Comparison of ENCODE assay signal across 8 mouse cellular contexts in the genomic region with DNA sequence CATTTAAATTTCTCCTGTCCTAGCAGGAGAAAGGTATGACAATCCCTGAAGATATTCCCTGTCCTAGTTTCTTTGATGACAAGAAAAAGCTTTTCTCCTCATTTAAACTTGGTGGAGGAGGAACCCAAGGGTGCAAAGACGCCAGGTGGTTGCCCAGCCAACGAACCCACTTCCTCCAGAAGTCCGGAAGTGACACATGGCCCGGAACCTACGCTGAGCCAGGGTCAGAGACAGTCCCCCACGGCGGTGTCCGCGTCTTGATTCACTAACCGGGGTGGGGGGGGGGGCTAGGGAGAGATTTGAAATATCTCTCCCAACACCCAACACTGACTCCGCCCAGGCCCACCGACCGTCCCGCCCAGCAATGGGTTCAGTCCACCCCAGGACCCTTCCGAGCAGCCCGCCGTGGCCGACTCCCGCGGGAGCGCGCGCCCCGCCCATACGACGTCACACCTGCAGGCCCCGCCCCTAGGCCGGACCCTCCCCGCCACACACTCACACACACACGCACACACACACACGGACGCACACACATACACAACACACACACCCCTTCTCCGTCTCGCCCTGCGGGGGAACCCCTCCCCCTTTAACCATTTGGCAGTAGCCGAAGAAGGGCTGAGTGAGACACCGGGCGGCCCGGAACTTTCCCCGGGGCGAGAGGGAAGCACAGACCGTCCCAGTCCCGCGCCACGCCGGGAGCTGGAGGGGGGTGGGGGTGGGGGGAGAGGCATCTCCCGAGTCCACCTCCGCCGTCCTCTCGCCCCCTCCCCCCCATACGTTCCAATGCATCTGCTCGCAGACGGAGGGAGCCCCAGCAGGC. TPM values are rescaled to one million over a fixed set of nuclear protein-coding genes. Genes with fewer than 3 reads are reported as not detected.
DNase-seq lines count a peak whose midpoint lies in the region; ATAC-seq and TF ChIP-seq lines count a peak whose summit lies in the region.

No protein-coding gene starts in this region.

- under 1% methylated on average over 47 of the region's 53 CpGs for WGBS in hindbrain, postnatal 0 days
- 2% methylated on average over 34 of the region's 53 CpGs for WGBS in macrophage (ENCODE audit: missing documents)

- peak overlapping the region; percentile 80 for H3K9ac ChIP-seq in hindbrain, postnatal 0 days (replicated peaks; ENCODE audit: low read length)

- intact Hi-C loops in gastrocnemius, adult 2 months (cut with DNase I): loop anchor here (2.0 to 5.0 kb wide), 2 partner anchors 69 to 141 kb away; partner anchors contain the start of genes Rwdd4a and Trappc11
- intact Hi-C loops in left cerebral cortex, adult 2 months (cut with DNase I): loop anchor here (5.0 kb wide), 1 partner anchor 121 kb away; no protein-coding TSS in a partner anchor

- H3K27ac ChIP-seq in gastrocnemius, adult 2 months: peak overlapping the region; percentile 99
- peak overlapping the region; percentile 82 for H3K27ac ChIP-seq in hindbrain, postnatal 0 days
- H3K27ac ChIP-seq in left cerebral cortex, adult 2 months: peak overlapping the region; percentile 99
- peak overlapping the region; percentile 42; the same call in 1 of the 2 replicates for H3K27ac ChIP-seq in macrophage

- H3K36me3 ChIP-seq in hindbrain, postnatal 0 days (ENCODE audit: insufficient read depth, low read length): peaks cover 2% of the 10 kb centered on the region; the same call in 1 of the 2 replicates
- peaks cover 2% of the 10 kb centered on the region; the same call in 1 of the 2 replicates for H3K36me3 ChIP-seq in macrophage (ENCODE audit: inconsistent target)

- peak; percentile 94 for DNase-seq in gastrocnemius, adult 2 months
- DNase-seq in hindbrain, postnatal 0 days (ENCODE audit: low spot score): peak; percentile 90
- peak; percentile 86 to 89 for DNase-seq in left cerebral cortex, adult 2 months (ENCODE audit: extremely low spot score in 1 of 2, low spot score in 2 of 2)
- DNase-seq in retina, postnatal 7 days (ENCODE audit: low read depth, low spot score): peak; percentile 75
- DNase-seq in urinary bladder, adult 2 months (ENCODE audit: low spot score): peak; percentile 88

- H3K79me2 ChIP-seq in macrophage (ENCODE audit: inconsistent target): peaks cover 74% of the 10 kb centered on the region

- H3K27me3 ChIP-seq in hindbrain, postnatal 0 days (ENCODE audit: insufficient read depth, low read length): no peaks in the 10 kb centered on the region

- no peak for TF ChIP-seq CTCF in gastrocnemius, adult 2 months (IDR thresholded peaks at IDR 0.05)
- no peak for TF ChIP-seq CTCF in hindbrain, postnatal 0 days (IDR thresholded peaks at IDR 0.05; ENCODE audit: low read depth)
- no peak for TF ChIP-seq CTCF in left cerebral cortex, adult 2 months (IDR thresholded peaks at IDR 0.05)

- H3K4me3 ChIP-seq in gastrocnemius, adult 2 months: peak overlapping the region; percentile 91
- H3K4me3 ChIP-seq in hindbrain, postnatal 0 days (ENCODE audit: low read length): peak overlapping the region; percentile 99
- peak overlapping the region; percentile 73 for H3K4me3 ChIP-seq in left cerebral cortex, adult 2 months
- peak overlapping the region; percentile 65 for H3K4me3 ChIP-seq in macrophage (ENCODE audit: inconsistent target)

- no peaks in the 10 kb centered on the region for H3K4me1 ChIP-seq in hindbrain, postnatal 0 days (ENCODE audit: insufficient read depth, low read length)

- peak; percentile 48 for ATAC-seq in activated CD4-positive, CD25-positive, alpha-beta regulatory T cell, adult 4 months
- peak; percentile 56 for ATAC-seq in common myeloid progenitor, adult 5-6 weeks (replicated peaks; ENCODE audit: low read depth, poor library complexity, severe bottlenecking)
- peak; percentile 80 for ATAC-seq in hindbrain, postnatal 0 days

- H3K9me3 ChIP-seq in hindbrain, postnatal 0 days (ENCODE audit: low read length): no peaks in the 10 kb centered on the region

- H3K4me2 ChIP-seq in hindbrain, postnatal 0 days (ENCODE audit: low read depth, low read length): peak overlapping the region; percentile 62

RNA-seq across cellular contexts. Expression of gene Ing2, which starts 1.8 kb away (rescaled TPM):
- polyA plus RNA-seq in activated CD4-positive, CD25-positive, alpha-beta regulatory T cell, adult 4 months (2017; shearing (Covaris generic)): 1 to 10 TPM; 5.3 to 8.6 TPM
- total RNA-seq in common myeloid progenitor, adult 5-6 weeks (2017): 65.9 and 66.7 TPM in 2 replicates
- total RNA-seq in gastrocnemius, adult 2 months (2021): 10 to 100 TPM; 14.0 to 18.0 TPM
- total RNA-seq in hindbrain, postnatal 0 days (2014; rRNA removed): 5.2 and 6.1 TPM in 2 replicates
- polyA plus RNA-seq in hindbrain, postnatal 0 days (2015; fragmentation: Nextera tagmentation; extraction: Ambion mirVana): 8.4 and 9.6 TPM in 2 replicates
- total RNA-seq in left cerebral cortex, adult 2 months (2021): 10 to 100 TPM; 52.8 to 56.0 TPM
- total RNA-seq in macrophage (2018; cell fraction: chromatin; rRNA removed): 10 to 100 TPM in 24 of 26 experiments, 1 to 10 TPM in 2; 9.6 to 43.9 (median 24.9) TPM
- 10 to 100 TPM in 24 of 26 experiments, 1 to 10 TPM in 2; 8.4 to 26.5 (median 12.9) TPM for total RNA-seq in macrophage (2018; cell fraction: cytosol; rRNA removed)
- total RNA-seq in macrophage (2018; cell fraction: nucleus; rRNA removed): 10 to 100 TPM; 18.4 to 77.4 (median 40.8) TPM
- polyA plus RNA-seq in macrophage (2018): 12.1 to 21.8 TPM (median 18.8 TPM) in 3 replicates
- 25.1 and 29.0 TPM in 2 replicates for polyA plus RNA-seq in urinary bladder, adult 2 months (2012; rRNA removed)

RNA-seq across cellular contexts. Expression of gene Cdkn2aip, which starts 40.2 kb away (rescaled TPM):
- polyA plus RNA-seq in activated CD4-positive, CD25-positive, alpha-beta regulatory T cell, adult 4 months (2017; shearing (Covaris generic)): 10 to 100 TPM; 12.3 to 13.8 TPM
- 33.7 and 36.0 TPM in 2 replicates for total RNA-seq in common myeloid progenitor, adult 5-6 weeks (2017)
- total RNA-seq in gastrocnemius, adult 2 months (2021): 1 to 10 TPM; 5.0 to 5.2 TPM
- total RNA-seq in hindbrain, postnatal 0 days (2014; rRNA removed): 22.4 and 33.6 TPM in 2 replicates
- 23.0 and 26.6 TPM in 2 replicates for polyA plus RNA-seq in hindbrain, postnatal 0 days (2015; fragmentation: Nextera tagmentation; extraction: Ambion mirVana)
- total RNA-seq in left cerebral cortex, adult 2 months (2021): 10 to 100 TPM; 19.5 to 21.2 TPM
- 10 to 100 TPM in 7 of 26 experiments, 1 to 10 TPM in 17, under 1 TPM in 2; 0.76 to 16.1 (median 5.2) TPM for total RNA-seq in macrophage (2018; cell fraction: chromatin; rRNA removed)
- total RNA-seq in macrophage (2018; cell fraction: cytosol; rRNA removed): 1 to 10 TPM; 2.3 to 7.0 (median 4.0) TPM
- total RNA-seq in macrophage (2018; cell fraction: nucleus; rRNA removed): 10 to 100 TPM in 5 of 26 experiments, 1 to 10 TPM in 21; 1.8 to 14.8 (median 4.4) TPM
- 4.7 to 7.6 TPM (median 5.2 TPM) in 3 replicates for polyA plus RNA-seq in macrophage (2018)
- 11.3 and 14.2 TPM in 2 replicates for polyA plus RNA-seq in urinary bladder, adult 2 months (2012; rRNA removed)

Comparison
In these comparisons a context has a peak if more than half of its experiments do, and no peak if none do; other contexts are left out.
1. Peak in every context shown above with its lines: DNase-seq, ATAC-seq, H3K4me3 ChIP-seq and H3K27ac ChIP-seq.
2. H3K27ac ChIP-seq: peak in every context shown above with its lines; median percentile 99 in gastrocnemius, adult 2 months; 99 in left cerebral cortex, adult 2 months; 82 in hindbrain, postnatal 0 days; 42 in macrophage.